Mouse (Mus musculus): ENCODE results near the gene Gm10775. TPM values are rescaled to one million over a fixed set of nuclear protein-coding genes. Genes with fewer than 3 reads are reported as not detected.

Gene Gm10775
- polyA plus RNA-seq, 1 experiment from 2014 or later, result not detected

DNA sequence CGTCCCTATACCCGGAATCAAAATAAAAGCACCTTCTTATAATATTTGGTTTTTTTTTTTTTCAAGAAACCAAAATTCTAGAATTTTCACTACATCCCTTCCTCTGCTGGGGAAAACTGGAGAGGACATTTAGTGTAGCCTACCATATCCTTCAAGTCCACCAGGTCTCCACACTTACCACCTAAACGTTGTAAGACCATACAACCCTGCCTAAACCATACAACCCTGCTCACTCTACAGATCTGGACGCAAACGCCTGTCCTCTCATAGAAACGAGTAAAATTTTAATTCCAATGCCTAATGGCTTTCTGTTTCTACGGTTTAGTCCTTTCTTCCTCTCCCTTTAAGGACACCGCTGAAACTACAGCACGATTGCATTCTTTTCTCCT lies 18.6 kb downstream of the Gm10775 start:
- Histone ChIP-seq H3K9me3 (replicated peaks) (no peaks in the 10 kb centered on the region), H3K27ac (peak overlapping the region; percentile 86), H3K4me2 (peak overlapping the region; percentile 79), H3K9ac (peak overlapping the region; percentile 79), H3K27me3 (replicated peaks) (no peaks in the 10 kb centered on the region), H3K4me1 (peaks cover 21% of the 10 kb centered on the region), H3K4me3 (peak overlapping the region; percentile 77), H3K36me3 (peaks cover 9% of the 10 kb centered on the region)
- 0 out of 2 replicates have a peak, but pooled peaks have one; percentile 14 for ATAC-seq
- 9% methylated on average over 9 of the region's 9 CpGs for WGBS (ENCODE audit: insufficient replicate concordance)

DNA sequence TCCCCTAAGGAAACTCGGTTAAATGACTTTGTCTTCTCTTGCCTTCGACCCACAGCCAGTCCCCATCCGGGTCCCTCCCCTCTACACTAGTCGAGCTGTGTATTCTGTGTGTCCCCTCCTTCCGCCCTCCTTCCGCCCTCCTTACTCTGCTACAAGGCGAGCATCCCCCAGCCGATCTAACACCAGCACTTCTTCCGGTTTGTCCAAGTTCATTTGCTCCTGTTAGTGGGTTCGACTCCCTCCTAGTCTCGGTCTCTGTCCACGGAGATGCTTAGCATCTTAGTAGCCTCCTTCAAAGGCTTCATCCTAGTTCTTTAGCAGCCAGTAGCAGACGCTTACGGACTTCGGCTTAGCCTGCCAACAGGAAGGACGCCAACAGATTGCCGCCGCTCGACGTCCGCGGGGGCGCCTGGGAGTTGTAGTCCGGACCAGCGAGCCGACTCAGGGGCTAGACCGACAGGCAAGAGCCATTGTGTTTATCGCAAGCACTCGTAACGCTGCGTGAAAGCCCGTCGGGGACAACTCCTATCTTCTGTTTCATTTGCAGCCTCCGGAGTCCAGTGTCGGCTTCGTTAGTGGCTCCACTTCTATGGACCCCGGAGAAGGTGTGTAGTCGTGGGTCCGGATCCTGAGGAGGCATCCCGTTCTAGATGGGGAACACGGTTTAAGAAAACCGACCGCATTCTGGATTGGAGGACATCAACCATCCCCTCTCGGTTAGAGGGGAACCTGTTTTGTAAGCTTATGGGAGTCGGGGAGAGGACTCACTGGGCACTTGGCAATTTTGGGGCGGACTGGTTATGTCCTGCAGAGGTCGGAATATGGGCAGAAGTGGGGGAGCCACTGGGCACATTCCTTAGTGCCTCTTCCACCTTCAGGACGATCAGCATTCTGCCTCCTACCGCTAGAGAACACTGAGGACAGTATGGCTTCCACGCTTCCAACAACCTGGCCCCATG lies 19.3 kb downstream of the Gm10775 start, which contains the start of gene Zfp369:
TSS of gene Zfp369 (plus strand) at position 432 of the 959 bp plus-strand sequence.
- peak within 1 kb of the TSS; percentile 77 for H3K4me3 ChIP-seq
- peak within 1 kb of the TSS; percentile 79 for H3K9ac ChIP-seq
- peak within 1 kb of the TSS; percentile 86 for H3K27ac ChIP-seq
- peaks cover 9% of the 10 kb centered on the region for H3K36me3 ChIP-seq
- no peaks in the 10 kb centered on the region for H3K27me3 ChIP-seq (replicated peaks)
- H3K4me1 ChIP-seq, result peaks cover 21% of the 10 kb centered on the region
- ATAC-seq, result peak; percentile 98
- no peaks in the 10 kb centered on the region for H3K9me3 ChIP-seq (replicated peaks)
- peak within 1 kb of the TSS; percentile 79 for H3K4me2 ChIP-seq
- under 1% methylated on average over 50 of the region's 50 CpGs for WGBS (ENCODE audit: insufficient replicate concordance)

DNA sequence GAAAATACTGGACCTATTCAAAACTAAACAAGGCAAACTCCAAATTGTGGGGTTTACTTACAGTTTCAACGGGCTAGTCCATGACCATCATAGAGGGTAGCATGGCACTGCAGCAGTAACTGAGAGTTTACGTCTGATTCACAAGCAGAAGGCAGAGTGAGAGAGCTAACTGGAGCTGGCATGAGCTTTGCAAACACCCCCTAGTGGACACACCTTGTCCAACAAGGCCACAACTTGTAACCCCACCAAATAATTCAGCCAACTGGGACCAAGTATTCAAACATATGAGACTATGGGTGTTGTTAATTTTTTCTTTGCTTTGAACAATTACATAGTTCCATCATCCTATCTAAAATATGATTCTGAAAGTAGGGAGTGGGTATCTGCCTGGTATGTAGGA lies 27.4 kb downstream of the Gm10775 start:
- 82% methylated on average over 2 of the region's 2 CpGs for WGBS (ENCODE audit: insufficient replicate concordance)
- ATAC-seq, result no peak
- peaks cover 76% of the 10 kb centered on the region for H3K36me3 ChIP-seq
- no peak overlapping the region for H3K4me2 ChIP-seq
- H3K27ac ChIP-seq, result no peak overlapping the region
- peaks cover 24% of the 10 kb centered on the region; the same call in 1 of the 2 replicates for H3K9me3 ChIP-seq (replicated peaks)
- no peaks in the 10 kb centered on the region for H3K27me3 ChIP-seq (replicated peaks)
- no peaks in the 10 kb centered on the region for H3K4me1 ChIP-seq
- no peak overlapping the region for H3K9ac ChIP-seq
- H3K4me3 ChIP-seq, result no peak overlapping the region

DNA sequence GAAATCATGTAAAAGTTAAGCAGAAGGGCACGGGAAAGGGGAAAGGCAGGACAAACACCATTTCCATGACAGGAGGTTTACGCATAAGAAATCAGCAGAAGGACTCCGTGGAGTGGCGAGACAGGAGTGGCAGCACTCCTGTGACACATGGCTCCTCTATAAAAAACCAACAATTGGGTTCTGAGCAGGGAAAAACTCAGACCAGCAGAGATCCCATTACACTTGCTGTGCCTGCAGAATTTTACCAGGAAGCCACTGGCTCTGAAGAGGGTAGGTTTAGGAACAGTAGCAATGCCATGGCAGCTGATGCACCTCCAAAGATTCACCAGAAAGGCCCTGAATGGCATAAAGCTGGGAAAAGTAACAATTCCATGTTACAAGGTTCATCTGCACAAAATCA lies 37.0 kb downstream of the Gm10775 start:
- Histone ChIP-seq H3K9me3 (replicated peaks) (peaks cover 32% of the 10 kb centered on the region), H3K27ac (no peak overlapping the region), H3K27me3 (replicated peaks) (no peaks in the 10 kb centered on the region), H3K4me2 (no peak overlapping the region), H3K9ac (no peak overlapping the region), H3K4me1 (no peaks in the 10 kb centered on the region), H3K36me3 (peaks cover 72% of the 10 kb centered on the region), H3K4me3 (no peak overlapping the region)
- 78% methylated on average over 4 of the region's 4 CpGs for WGBS (ENCODE audit: insufficient replicate concordance)
- no peak for ATAC-seq

Other genes with a start within 250 kb of the Gm10775 start
- not detected in 2 replicates for gene Spata31d1c, start 226.5 kb upstream of the Gm10775 start, polyA plus RNA-seq (2016; fragmentation: Nextera tagmentation; extraction: Ambion mirVana)
- not detected in 2 replicates for gene Prss47, start 206.8 kb upstream of the Gm10775 start, polyA plus RNA-seq (2016; fragmentation: Nextera tagmentation; extraction: Ambion mirVana)
- gene Mfsd14b, start 146.6 kb upstream of the Gm10775 start, polyA plus RNA-seq (2016; fragmentation: Nextera tagmentation; extraction: Ambion mirVana), result 54.8 and 55.2 TPM in 2 replicates
- gene Olfr465-ps1, start 121.5 kb upstream of the Gm10775 start, polyA plus RNA-seq (2016; fragmentation: Nextera tagmentation; extraction: Ambion mirVana), result not detected in 2 replicates
- not detected in 2 replicates for gene Olfr466, start 109.3 kb upstream of the Gm10775 start, polyA plus RNA-seq (2016; fragmentation: Nextera tagmentation; extraction: Ambion mirVana)
- gene Nlrp4f, start 53.6 kb upstream of the Gm10775 start, polyA plus RNA-seq (2016; fragmentation: Nextera tagmentation; extraction: Ambion mirVana), result not detected in 2 replicates
- 6.0 and 6.4 TPM in 2 replicates for gene Zfp369, start 19.3 kb downstream of the Gm10775 start, polyA plus RNA-seq (2016; fragmentation: Nextera tagmentation; extraction: Ambion mirVana)

Measured in liver, embryonic 12.5 days (tissue).